Mouse (Mus musculus) urinary bladder, postnatal 36 days (tissue): ENCODE data around the gene Dgat2.

ENCODE experiments used
- DNase-seq, 2 experiments: peaks; one replicate each; pipeline ENCODE4 v3.0.0; 2022; ENCODE audit warnings: low spot score in 2 of 2, mixed read lengths in 1 of 2

Gene Dgat2

DNA sequence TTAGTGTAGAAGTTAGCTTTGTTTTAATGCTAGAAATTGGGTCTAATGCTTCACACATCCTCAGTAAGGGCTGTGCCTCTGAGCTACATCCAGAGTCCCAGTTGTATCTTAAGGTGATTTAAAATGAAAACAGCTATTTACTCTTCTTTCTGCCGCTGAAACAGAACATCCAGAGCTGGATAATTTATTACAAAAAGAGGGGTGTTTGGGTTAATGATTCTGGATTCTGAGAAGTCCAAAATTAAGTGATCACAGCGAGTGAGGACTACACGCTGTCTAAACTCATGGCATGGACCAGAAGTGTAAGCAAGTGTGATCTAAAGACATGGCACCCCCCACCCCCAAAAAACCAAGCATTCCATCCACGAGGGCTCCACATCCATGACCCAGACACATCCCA lies 11.4 kb upstream of the Dgat2 start:
- DNase-seq, result no peak

DNA sequence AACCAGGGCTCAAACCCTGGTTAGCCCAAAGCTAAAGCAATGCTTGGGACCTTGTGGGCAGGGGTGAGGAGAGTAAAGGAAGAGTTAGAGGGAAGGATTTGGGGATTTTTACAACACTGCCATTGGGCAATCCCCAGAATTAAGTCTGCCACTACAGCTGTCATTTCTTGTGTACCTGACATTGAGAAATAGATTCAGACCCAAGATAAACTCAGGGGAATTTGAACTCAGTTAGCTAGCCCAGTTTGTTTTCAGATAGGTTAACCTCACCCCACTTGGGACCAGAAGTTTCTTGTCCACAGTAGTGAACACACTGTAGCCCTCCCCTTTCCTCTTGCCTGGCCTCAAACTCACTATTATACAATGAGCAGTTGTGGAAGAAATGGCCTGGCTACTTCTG lies 8.9 kb upstream of the Dgat2 start:
- no peak for DNase-seq

DNA sequence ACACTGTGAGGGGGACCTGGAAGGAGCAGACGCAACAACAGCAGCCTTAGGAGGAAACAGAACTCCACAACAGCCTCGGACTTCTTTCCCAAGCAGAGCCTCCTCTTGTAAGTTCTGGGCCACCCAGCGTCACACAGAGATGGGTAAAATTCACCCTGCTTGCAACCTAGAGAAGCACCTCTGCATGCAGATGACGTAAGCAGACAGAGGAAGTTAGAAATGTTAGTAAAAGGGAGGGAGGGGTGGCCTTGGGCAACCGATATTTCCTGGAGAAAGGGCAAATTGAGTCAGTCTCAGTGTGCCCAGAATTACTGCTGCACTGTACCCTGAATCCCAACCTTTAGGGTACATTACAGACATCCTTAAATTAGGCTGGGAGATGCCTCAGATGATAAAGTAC lies 7.4 kb upstream of the Dgat2 start:
- no peak for DNase-seq

DNA sequence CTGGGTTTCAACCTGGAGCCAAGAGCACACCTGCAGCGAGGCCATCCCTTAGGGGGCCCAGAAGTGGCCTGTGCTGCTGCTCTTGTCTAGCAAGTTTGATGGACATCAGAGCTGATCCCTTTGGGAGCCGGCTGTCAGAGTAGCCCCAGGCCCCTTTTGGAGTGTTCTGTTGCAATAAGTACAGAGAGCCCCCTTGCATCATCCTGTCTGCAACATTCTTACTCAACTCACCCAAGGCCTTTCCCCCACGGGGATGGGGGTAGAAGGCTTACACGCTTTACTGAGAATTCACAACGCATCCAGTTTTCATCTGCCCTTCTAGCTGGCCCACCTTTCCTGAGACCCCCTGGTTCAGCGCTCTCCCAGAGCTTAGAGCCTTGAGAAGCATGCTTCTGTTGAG lies 6.1 kb upstream of the Dgat2 start:
- no peak for DNase-seq

DNA sequence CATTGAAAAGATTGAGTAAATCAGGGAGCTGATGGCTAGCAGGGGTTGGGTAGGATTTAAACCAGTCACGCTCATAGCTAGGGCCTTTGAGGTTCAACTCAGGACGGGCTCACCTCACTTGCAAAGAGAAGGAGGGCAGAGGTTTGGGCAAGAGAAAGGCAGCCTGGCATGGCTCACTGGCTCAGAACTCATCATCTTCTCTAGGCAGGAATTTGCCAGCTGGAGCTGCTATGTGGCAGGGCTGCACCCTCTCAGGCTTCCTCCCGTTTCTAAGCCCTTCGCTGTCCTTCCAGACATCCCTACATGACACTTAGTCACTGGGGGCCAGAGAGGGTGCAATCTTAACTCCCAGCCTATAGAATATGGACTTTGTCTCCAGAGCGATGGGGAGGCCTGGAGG lies 4.9 kb upstream of the Dgat2 start:
- DNase-seq, result peak in 1 of 2 experiments; percentile 29

DNA sequence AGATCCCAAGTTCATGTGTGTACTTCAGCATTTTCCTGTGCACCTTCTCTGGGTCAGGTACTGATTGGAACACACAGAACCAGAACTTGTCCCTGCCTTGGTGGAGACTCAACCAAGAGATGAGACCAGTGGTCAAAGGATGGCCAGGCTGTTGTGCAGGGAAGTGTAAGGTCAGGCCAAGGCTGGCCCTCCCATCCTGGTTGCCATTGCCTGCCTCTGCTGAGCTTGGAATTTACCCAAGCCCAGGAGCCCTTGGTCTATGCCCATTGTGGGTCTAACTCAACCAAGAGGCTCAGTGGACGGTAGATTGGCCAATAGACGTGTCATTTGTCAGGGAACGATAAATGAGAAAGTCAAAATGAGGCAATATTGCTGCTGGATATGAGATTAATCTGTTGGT lies 2.9 kb upstream of the Dgat2 start:
- DNase-seq, result peak in 1 of 2 experiments; percentile 9

DNA sequence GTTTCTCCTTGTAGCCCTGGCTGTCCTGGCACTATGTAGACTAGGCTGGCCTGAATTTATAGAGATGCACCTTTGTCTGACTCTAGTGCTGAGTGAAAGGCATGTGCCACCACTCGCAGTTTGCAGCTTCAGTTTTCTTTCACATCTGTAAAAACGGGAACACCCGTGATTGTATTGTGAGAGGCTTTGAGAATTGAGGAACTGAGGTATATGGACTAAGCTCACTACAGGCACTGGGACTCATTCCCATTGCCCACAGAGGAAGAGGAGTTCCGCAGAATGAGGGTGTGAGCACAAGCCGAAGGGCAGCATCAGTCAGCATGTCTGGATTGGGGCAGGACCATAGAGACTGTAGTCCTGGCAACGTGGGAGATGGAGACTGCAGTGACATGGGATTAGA lies 1.2 kb upstream of the Dgat2 start:
- DNase-seq, result peak in 1 of 2 experiments; percentile 2

DNA sequence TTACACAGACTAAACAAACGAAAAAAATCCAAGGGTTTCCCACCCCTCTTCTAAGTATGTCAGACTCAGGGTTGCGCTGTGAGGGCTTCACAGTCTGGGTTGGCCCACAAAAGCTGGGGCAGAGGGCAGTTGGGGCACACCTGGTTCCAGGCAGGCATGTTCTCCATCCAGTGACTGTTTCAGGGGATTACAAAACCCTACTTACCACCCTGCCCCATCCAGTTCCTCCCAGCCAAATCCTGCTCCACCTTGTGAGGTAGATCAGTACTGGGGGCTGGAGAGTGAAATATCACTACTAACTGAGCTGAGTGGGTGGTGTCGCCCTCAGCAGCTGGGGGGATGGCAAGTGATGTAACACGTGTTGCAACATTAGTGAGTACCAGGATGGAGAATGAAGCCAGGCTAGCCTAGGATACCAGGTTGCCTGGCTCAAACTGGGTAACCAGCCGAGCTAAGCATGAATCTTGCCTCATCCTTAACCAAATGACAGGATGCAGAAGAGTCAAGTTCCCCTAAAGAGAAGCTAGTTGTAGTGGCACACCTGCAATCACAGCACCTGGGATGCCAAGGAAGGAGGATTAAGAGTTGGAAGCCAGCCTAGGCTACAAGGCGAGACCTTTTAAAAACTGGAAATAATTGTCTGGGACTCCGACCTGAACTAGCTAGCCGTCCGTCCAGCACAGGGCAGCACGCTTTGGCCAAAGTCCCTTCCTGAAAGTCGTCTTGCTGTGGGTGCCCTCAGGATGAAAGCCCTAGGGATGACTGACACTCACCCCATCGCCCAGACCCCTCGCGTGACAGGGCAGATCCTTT lies 694 bp downstream of the Dgat2 start:
- DNase-seq, result peak in 1 of 2 experiments; percentile 27

DNA sequence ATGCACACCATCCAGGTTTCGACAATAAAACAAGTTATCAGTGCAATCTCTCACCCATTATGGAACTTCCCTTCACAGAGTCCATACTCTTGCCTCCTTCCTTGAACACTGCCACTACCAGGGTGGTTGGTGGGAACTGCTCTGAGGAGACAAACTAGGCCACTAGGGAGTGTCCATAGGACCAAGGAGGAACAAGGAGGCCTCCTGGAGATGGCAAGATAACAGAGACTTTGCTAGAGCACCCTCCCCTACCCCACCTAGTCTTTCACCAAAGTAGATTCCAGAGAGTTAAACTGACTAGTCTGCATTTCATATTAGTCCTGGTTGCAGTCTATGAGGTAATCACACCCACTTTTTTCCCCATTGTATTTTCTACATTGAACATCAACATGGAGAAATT lies 2.4 kb downstream of the Dgat2 start:
- DNase-seq, result peak in 1 of 2 experiments; percentile 0

DNA sequence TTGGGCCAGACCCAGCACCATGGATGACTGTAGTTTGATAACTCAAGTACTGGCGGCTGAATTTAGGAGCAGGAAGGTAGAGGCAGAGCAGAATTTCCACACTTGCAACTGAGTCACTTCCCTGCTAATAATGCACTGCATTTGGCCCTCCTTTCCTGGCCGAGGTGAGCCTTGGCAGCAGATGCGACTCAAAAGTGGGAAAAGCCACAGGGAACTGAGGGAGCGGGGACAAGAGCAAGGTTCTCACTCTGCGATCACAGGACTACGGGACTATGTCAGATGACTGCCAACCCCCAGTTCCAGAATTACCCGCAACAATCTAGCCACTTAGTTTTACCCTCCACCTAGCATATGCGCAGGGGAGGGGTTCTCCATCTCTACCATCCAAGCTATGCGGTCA lies 3.2 kb downstream of the Dgat2 start:
- no peak for DNase-seq

DNA sequence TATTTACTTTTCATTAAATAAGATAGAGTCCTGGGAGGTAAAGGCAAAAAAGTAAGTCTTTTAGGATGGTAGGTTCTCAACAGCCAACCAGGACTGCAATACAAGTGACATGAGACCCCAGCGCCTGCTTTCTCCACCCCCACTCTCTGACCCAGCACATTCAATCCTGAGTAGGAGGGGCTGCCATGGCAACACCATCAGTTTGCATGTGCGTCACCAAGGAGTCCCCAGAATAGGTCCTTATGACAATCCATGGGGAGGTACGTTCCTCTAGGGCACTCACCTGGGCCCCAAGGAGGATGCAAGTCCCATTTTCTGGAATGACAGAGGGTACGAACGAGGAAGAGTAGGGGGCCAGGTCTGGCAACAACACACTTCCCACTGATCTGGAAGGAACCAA lies 5.1 kb downstream of the Dgat2 start:
- no peak for DNase-seq

DNA sequence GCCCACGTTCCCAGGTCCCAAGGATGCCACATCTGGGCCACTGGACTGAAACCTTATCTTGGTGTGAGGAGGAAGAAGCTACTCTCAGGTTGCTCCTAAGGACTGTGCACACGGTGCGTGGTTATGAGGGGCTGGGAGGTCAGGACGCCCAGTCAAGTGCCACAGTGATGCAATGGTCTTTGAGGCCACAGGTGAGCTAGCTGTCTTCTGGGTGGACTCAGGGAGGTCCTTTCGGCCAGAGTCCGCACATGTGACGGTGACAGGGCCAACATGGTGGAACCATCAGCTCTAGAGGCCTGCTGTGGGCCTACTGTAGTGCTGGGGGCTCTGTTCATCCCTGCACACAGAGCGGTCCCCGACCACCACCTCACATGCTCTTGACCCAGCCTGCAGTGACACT lies 6.9 kb downstream of the Dgat2 start:
- DNase-seq, result no peak

DNA sequence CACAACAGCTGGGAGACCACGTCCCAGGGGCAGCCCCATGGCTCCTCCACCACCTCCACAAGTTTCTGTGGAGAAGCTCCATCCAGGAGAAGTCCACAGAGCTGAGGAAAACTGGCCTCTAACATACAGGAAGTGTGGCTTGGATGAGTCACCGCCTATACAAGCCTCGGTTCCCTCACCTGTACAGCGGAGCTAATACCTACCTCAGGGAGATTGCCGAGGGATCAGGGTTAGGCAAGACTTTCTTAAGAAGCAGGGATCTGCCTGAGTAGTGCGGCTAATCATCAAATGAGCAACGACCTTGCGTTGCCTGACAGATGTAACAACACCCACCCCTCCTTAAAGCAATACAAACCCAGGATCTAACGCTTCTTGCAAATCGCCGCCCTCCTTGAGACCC lies 7.4 kb downstream of the Dgat2 start:
- peak in 1 of 2 experiments; percentile 10 for DNase-seq

DNA sequence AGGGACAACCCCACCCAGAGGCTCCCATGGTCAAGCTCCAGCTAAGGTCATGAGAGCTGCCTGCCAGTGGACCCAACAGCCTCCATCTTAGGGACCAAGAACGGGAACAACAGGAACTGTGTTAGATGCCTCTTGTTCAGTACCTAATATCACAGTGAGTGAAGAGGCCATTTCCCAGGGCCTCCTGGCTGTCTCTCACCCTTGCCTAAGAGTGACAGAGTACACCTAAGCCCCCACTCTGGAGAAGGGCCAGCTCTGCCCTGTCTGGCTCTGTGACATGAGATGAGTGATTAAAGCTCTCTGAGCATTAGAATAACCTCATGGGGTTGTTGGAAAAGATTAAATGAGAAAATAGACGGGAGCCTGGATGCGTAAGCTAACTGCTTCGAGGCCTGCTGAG lies 8.5 kb downstream of the Dgat2 start:
- peak in 1 of 2 experiments; percentile 0 for DNase-seq

DNA sequence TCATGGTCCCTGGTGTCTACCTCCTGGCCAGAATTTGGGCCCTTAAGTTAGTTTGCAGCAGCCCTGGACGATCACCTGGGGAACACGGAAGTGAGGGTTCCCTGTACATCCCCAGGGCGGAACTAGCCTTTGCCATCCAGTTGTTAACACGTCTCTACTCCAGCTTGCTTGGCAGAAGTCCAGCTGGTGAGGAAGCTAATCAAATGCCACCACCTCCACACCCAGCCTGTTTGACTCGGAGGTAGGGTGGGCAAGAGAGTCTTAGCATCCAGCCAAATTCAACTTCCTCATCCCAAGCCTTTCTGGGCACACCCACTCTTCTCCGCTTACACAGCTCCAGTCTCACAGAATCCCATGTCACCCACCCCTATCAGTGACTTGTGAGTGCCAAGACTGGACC lies 9.6 kb downstream of the Dgat2 start:
- peak in 1 of 2 experiments; percentile 27 for DNase-seq

DNA sequence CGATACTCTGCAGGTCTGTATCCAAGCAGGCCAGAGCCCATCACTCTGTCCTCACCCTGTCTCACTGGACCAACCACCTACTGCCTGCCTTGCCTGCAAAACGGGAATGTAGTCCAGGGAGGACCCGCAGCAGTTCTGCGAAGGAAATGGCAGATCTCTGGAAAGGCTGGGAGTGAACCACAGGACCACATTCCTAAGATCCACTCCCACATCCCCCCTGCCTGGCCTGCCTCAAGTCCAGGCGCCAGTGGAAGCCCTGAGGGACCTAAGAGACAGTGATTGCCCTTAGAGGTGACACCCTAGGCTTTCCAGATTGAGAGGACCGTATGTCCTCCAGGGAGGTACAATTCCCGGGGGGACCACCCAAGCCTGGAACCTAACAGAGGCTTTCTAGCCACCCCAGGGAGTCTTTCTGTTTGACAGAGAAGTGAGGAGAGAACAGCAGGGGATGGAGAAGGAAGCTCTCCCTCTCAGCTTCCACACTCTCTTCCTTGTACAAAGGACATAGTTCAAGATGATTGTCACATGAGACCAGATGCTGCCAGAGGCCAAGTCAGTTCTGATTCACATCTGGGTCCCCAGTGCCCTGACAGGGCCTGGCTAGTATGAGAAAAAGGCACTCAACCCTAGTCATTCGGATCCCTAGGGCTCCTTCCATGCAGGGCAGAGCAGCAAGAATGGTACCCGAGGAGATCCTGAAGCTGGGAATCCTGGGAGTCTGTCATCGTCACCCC lies 10.6 kb downstream of the Dgat2 start:
- DNase-seq, result peak in 1 of 2 experiments; percentile 1

DNA sequence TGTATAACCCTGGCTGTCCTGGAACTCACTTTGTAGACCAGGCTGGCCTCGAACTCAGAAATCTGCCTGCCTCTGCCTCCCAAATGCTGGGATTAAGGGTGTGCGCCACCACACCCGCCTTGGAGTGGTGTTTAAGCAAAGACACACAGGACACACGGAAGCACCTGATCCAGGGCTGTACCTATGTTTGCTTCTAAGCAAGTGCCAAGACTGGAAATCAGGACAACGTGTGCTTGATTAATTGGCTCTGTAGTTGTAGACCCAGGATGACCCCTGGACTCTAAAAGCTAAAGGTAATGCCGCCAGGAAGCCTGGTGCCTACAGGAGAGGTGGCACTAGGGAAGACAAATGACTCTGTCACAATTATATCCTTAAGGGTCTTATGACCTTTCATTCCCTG lies 12.0 kb downstream of the Dgat2 start:
- DNase-seq, result no peak

DNA sequence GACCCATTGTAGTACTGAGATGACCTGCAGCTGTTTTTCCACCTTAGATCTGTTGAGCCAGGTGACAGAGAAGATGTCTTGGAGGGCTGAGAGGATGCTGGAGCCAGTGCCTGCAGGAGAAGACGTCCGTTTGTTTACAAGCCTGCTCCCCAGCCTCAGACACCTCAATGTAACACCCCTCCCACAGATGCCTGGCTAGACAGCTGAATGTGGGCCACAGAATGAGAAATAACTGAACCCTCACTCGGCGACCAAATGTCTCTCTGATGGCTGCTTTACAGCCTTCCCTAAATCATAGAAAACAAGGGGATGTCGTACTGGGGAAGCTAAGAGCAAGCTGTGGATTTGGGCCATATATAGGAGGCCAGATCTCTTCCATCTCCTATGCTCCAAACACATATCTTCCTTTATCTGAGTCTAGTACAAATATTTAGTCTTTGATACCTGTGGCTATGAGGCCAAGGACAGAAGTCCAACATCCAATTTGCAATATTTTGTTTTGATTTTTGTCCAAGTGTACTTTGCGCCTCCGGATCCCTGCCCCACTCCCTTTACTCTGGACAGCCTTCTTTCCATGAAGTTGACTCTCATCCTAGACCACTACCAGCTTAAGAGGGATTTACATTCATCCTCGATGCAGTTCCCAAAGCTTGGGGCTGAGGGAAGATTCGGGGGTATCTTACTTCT lies 12.7 kb downstream of the Dgat2 start:
- no peak for DNase-seq

DNA sequence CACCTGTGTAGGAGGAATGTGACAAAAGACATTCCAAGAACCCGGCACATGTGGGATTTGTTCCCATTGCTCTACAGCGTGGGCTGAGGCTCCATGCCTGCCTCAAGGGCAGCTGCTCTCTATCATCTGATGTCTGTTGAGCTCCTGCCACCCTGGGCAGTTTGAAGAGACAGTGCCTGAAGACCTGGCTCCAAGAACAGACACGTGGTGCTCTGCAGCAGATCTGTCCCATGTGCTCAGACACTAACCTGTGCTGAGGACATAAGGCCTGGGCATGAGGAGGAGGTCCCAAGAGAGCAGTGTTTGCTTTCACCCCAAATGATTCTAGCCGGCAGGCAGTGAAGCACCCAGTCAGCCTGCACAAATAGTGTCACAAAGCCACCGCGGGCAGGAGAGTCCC lies 13.8 kb downstream of the Dgat2 start:
- DNase-seq, result no peak

DNA sequence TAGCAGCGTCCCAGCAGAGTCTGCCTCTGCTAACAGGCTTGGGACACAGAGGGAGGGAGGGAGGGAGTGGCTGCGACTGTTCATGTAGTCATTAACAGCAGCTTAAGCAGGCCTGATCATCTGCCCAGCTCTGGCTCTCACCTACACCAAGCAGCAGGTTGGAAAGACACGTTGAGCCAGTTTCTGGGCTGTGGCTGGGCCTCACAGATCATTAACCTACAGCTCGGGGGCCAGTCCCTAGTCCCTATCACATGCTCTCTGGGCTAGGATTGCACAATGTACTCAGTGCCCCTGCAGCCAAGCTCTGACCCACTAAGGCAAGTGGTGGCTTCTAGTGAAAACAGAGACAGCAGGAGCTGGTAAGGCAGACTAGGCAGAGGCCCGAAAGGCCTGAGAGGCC lies 14.6 kb downstream of the Dgat2 start:
- DNase-seq, result peak in 1 of 2 experiments; percentile 74

DNA sequence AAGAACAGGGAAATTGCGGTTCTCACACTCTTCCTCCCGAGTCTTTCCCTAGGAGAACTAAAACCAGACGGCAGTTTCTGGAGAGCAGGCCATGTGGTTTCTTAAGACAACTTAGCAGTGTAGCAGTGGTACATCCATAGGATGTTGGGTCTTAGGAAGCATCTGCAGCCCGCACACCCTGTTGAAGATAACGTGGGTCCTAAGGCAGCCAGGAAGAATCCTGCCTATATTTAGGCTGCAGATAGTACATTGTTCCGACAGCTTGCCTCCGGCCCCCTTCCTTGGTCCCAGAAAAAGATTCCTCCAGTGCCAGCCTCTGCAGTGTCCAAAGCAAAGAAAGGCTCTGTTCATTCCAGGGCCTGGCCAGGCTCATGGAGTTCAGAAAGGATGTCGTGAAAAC lies 16.4 kb downstream of the Dgat2 start:
- no peak for DNase-seq

DNA sequence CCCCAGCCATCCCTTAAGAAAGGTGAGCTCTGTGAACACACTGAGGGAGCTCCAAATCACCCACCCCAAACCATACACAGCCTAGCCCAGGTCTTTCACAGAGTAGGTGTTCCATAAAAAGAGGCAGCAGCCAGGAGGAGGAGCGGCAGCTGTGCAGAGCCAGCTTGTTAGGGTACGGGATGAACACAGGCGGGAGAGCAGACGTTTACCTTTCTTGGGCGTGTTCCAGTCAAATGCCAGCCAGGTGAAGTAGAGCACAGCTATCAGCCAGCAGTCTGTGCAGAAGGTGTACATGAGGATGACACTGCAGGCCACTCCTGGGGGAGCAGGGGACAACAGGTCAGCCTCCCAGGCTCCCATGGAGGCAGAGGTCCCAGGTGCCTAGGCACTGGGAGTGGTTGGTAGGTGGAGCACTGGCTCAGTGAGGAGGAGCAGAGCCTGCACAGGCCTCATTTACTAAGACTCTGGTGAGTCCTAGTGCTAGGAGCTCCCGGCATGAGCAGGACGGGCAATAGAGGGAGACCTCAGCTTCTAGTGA lies 17.6 kb downstream of the Dgat2 start:
- DNase-seq, result no peak
